Mouse (Mus musculus) cerebellum, adult 8-10 months (tissue): ENCODE data around the gene Lemd1.

ENCODE experiments used
- DNase-seq: peaks from one replicate; pipeline ENCODE4 v3.0.0; 2022

Lemd1 gene

DNA sequence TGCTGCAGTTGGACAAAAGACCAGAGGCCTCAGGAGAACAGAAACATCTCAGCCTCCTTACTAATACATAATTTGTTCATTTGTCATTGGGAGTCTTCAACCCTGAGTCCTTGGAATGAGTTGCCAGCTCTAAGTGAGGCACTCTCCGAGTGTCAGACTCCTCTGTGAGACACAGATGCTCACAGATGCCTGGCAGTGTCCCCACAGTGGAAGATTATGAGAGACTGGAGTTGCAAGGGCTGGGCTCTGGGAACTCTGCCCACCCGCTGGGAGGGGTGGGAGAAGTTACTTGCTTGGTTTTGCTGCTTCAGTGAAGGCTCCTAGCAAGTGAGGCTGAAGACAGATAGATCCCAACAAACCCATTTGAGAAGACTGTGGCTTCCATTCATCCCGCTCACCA lies 104.8 kb downstream of the Lemd1 start:
- no peak for DNase-seq

GRCm38 (mm10) chr1:132298425-132298800 lies 107.2 kb downstream of the Lemd1 start, which contains the start of gene Klhdc8a:
TSS of gene Klhdc8a (plus strand) at chr1:132298626.
- DNase-seq, result peak; percentile 71

DNA sequence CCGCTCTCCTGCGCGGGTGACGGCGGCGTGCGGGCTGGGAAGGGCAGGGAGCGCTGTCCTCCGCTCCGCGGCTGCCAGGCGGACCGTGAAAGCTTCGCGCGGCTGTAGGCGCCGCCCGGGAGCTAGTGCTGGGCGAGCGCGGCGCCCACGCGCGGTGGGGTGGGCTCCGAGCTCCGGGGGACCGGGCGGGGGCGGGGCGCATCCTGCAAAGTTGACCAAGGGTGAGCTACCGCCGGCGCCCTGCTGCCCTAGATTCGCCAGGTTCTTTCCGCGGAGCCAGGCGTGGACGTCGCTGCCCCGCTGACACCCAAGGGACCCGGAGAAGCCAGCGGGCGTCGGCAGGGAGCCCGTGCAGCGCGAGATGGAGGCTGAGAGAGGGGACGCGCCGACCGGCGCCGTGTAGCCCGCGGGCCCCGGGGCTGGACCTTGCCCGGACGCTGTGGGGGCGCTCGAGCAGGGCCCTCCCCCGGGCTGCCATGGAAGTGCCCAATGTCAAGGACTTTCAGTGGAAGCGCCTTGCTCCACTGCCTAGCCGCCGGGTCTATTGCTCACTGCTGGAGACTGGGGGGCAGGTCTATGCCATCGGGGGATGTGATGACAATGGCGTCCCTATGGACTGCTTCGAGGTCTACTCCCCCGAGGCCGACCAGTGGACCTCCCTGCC lies 107.7 kb downstream of the Lemd1 start:
- no peak for DNase-seq

- no peak for DNase-seq
These were observed 108.5 kb downstream of the Lemd1 start for GRCm38 (mm10) chr1:132299744-132300143.

GRCm38 (mm10) chr1:132301242-132301641 lies 110.0 kb downstream of the Lemd1 start:
- DNase-seq, result no peak

DNA sequence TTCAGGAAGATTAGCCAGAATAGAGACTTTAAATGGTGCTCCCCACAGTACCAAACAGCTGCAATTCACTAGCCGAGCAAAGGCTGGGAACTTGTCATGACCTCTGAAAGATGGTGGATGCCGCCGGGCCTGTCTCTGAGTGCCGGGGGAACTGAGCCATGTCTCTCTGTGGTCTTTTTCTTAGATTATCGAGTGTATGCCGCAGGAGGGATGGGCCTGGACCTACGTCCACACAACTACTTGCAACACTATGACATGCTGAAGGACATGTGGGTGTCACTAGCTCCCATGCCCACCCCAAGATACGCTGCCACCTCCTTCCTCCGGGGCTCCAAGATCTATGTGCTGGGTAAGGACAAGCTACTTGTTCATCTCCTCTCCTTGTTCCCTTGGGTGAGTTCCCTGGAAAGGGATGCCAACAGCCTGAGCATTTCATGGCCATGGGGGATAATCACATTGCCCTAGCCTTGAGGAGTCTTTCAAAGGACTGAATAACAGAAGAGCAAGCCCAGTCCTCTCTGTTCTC lies 111.2 kb downstream of the Lemd1 start:
- DNase-seq, result no peak

- DNase-seq, result no peak
These were observed 113.5 kb downstream of the Lemd1 start for GRCm38 (mm10) chr1:132304618-132305214.

DNA sequence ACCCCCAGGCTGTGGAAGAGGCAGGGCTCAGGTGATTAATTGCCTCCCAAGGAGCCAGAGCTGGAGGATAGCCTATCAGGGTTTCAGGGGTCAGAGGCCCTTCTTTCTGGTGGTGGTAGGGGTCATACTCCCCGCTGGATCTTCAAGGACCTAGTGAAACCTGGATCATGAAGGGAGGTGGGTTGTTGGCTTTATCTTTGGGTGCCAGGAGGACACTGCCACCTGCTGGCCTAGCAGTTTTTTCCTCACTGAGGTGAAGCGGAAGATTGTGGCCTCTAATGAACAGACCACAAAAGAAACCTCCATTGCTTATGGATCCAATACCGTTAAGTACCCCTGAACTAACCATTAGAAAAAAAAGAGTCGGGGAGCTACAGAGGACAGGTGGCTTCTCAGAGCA lies 114.9 kb downstream of the Lemd1 start:
- peak; percentile 47 for DNase-seq

GRCm38 (mm10) chr1:132306808-132307207 lies 115.6 kb downstream of the Lemd1 start:
- DNase-seq, result no peak

GRCm38 (mm10) chr1:132307962-132308361 lies 116.7 kb downstream of the Lemd1 start:
- no peak for DNase-seq

GRCm38 (mm10) chr1:132308674-132309073 lies 117.4 kb downstream of the Lemd1 start:
- DNase-seq, result no peak
